Mouse (Mus musculus): ENCODE measurements around the gene Pde5a. TPM values are rescaled to one million over a fixed set of nuclear protein-coding genes. Genes with fewer than 3 reads are reported as not detected.

Gene Pde5a
- total and polyA plus RNA-seq, 3 experiments = not detected

- Histone ChIP-seq H3K36me3 (ENCODE audit: control insufficient read depth in 1 of 2, insufficient read depth in 2 of 2, low read length in 2 of 2) (no peaks in the 10 kb centered on the region), H3K27ac (ENCODE audit: control insufficient read depth, low read depth, low read length) (no peak overlapping the region), H3K9me3 (replicated peaks; ENCODE audit: insufficient read depth, low read length) (no peaks in the 10 kb centered on the region), H3K79me2 (ENCODE audit: control insufficient read depth, insufficient read depth, low read length, poor library complexity) (no peaks in the 10 kb centered on the region), H3K4me1 (ENCODE audit: control insufficient read depth in 1 of 2, insufficient read depth in 2 of 2, low read length in 2 of 2) (no peaks in the 10 kb centered on the region), H3K27me3 (ENCODE audit: control insufficient read depth in 1 of 2, insufficient read depth in 2 of 2, low read length in 2 of 2) (peaks cover 0 to 2% of the 10 kb centered on the region in 2 experiments; a peak in 1 of 4 replicates), H3K4me3 (ENCODE audit: control insufficient read depth in 1 of 2, insufficient read depth in 1 of 2, low read depth in 2 of 2, low read length in 2 of 2) (no peak overlapping the region), H3K9ac (ENCODE audit: control insufficient read depth, low read depth, low read length, poor library complexity, severe bottlenecking) (no peak overlapping the region)
- no peak for DNase-seq (ENCODE audit: low read depth, low spot score)
- TF ChIP-seq MXI1 (IDR thresholded peaks at IDR 0.05; ENCODE audit: low read depth, low read length) (no peak), RCOR1 (IDR thresholded peaks at IDR 0.05; ENCODE audit: low read depth, low read length) (no peak), CHD1 (IDR thresholded peaks at IDR 0.05; ENCODE audit: low read depth, low read length) (no peak), UBTF (IDR thresholded peaks at IDR 0.05; ENCODE audit: borderline replicate concordance, insufficient read depth, low read depth, low read length) (no peak), MEF2A (IDR thresholded peaks at IDR 0.05; ENCODE audit: extremely low read depth, insufficient replicate concordance, low read depth, low read length, poor library complexity, severe bottlenecking) (no peak), POLR2AphosphoS5 (IDR thresholded peaks at IDR 0.05; ENCODE audit: borderline replicate concordance, low read depth, low read length) (no peak), ZNF384 (IDR thresholded peaks at IDR 0.05; ENCODE audit: low read depth, low read length) (no peak), NRF1 (IDR thresholded peaks at IDR 0.05; ENCODE audit: insufficient read depth, low read depth, low read length, poor library complexity, severe bottlenecking) (no peak), RAD21 (IDR thresholded peaks at IDR 0.05; ENCODE audit: low read depth, low read length) (no peak), ZMIZ1 (IDR thresholded peaks at IDR 0.05; ENCODE audit: low read depth, low read length) (no peak), BHLHE40 (IDR thresholded peaks at IDR 0.05; ENCODE audit: borderline replicate concordance, low read depth, low read length) (no peak), ELF1 (IDR thresholded peaks at IDR 0.05; ENCODE audit: low read depth, low read length) (no peak), MAZ (IDR thresholded peaks at IDR 0.05; ENCODE audit: low read depth, low read length) (no peak), SIN3A (IDR thresholded peaks at IDR 0.05; ENCODE audit: low read length) (no peak), TBP (IDR thresholded peaks at IDR 0.05; ENCODE audit: low read depth, low read length) (no peak), TCF12 (IDR thresholded peaks at IDR 0.05; ENCODE audit: low read depth, low read length) (no peak), TAL1 (IDR thresholded peaks at IDR 0.05; ENCODE audit: low read length) (no peak), MAFK (IDR thresholded peaks at IDR 0.05; ENCODE audit: borderline replicate concordance, low read depth, low read length) (no peak), POLR2AphosphoS2 (IDR thresholded peaks at IDR 0.05; ENCODE audit: low read length) (no peak)
Measured at GRCm38 (mm10) chr3:122818282-122818681, 89.5 kb downstream of the Pde5a start.

DNA sequence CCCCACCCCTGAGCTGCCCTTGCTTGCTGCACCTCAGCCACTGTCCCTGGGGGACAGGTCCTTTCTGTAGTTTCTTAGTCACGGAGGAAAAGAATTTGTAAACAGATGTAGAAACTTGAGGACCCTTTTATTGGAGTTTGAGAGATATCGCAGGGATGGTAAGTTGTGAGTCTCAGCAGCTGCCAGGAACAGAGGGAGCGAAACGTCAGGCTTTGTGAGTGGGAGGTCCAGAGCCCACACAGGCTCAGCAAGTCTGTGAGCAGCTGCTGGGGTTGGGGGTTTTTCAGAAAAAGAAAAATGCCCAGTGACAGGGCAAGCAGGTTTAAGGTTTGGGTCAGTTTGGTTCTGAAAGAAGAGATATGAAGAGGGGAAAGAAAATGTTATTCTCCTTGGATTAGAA, 92.0 kb downstream of the Pde5a start:
- TF ChIP-seq MYC (IDR thresholded peaks at IDR 0.05; ENCODE audit: low read depth, low read length) (no peak), CHD1 (IDR thresholded peaks at IDR 0.05; ENCODE audit: low read depth, low read length) (no peak), GABPA (IDR thresholded peaks at IDR 0.05; ENCODE audit: low read depth, low read length) (no peak), RCOR1 (IDR thresholded peaks at IDR 0.05; ENCODE audit: low read depth, low read length) (no peak), ZC3H11A (IDR thresholded peaks at IDR 0.05; ENCODE audit: low read depth, low read length) (no peak), USF1 (IDR thresholded peaks at IDR 0.05; ENCODE audit: low read depth, low read length) (no peak), UBTF (IDR thresholded peaks at IDR 0.05; ENCODE audit: borderline replicate concordance, insufficient read depth, low read depth, low read length) (no peak), RAD21 (IDR thresholded peaks at IDR 0.05; ENCODE audit: low read depth, low read length) (no peak), MAZ (IDR thresholded peaks at IDR 0.05; ENCODE audit: low read depth, low read length) (no peak), MXI1 (IDR thresholded peaks at IDR 0.05; ENCODE audit: low read depth, low read length) (no peak), MYB (IDR thresholded peaks at IDR 0.05; ENCODE audit: low read depth, low read length) (no peak), SMC3 (IDR thresholded peaks at IDR 0.05; ENCODE audit: low read depth, low read length) (no peak), GATA1 (IDR thresholded peaks at IDR 0.05; ENCODE audit: low read depth, low read length) (no peak), BHLHE40 (IDR thresholded peaks at IDR 0.05; ENCODE audit: borderline replicate concordance, low read depth, low read length) (no peak), JUND (IDR thresholded peaks at IDR 0.05; ENCODE audit: low read depth, low read length) (no peak)
- no peak for DNase-seq (ENCODE audit: low read depth, low spot score)
- H3K79me2 ChIP-seq (ENCODE audit: control insufficient read depth, insufficient read depth, low read length, poor library complexity) = no peaks in the 10 kb centered on the region
- peaks cover 0 to 2% of the 10 kb centered on the region in 2 experiments; a peak in 1 of 4 replicates for H3K27me3 ChIP-seq (ENCODE audit: control insufficient read depth in 1 of 2, insufficient read depth in 2 of 2, low read length in 2 of 2)
- H3K4me3 ChIP-seq (ENCODE audit: control insufficient read depth in 1 of 2, insufficient read depth in 1 of 2, low read depth in 2 of 2, low read length in 2 of 2) = no peak overlapping the region
- H3K27ac ChIP-seq (ENCODE audit: control insufficient read depth, low read depth, low read length) = no peak overlapping the region
- H3K9ac ChIP-seq (ENCODE audit: control insufficient read depth, low read depth, low read length, poor library complexity, severe bottlenecking) = no peak overlapping the region
- H3K9me3 ChIP-seq (replicated peaks; ENCODE audit: insufficient read depth, low read length) = no peaks in the 10 kb centered on the region
- no peaks in the 10 kb centered on the region for H3K4me1 ChIP-seq (ENCODE audit: control insufficient read depth in 1 of 2, insufficient read depth in 2 of 2, low read length in 2 of 2)
- no peaks in the 10 kb centered on the region for H3K36me3 ChIP-seq (ENCODE audit: control insufficient read depth in 1 of 2, insufficient read depth in 2 of 2, low read length in 2 of 2)
